In genomic region chr2:16914633-16915032, GRCm38 (mm10) we compare ENCODE assay signal across 10 mouse cellular contexts.
DNase-seq lines count a peak whose midpoint lies in the region; ATAC-seq lines count a peak whose summit lies in the region.
"Had no signal": no experiment of that assay in that cellular context is flagged by ENCODE, and none has a peak within 500 bp of the region (broad histone marks: within the 10 kb centered on the region; RNA-seq: fewer than 3 reads in every experiment).

No protein-coding gene starts in this region.

- no peaks in the 10 kb centered on the region for H3K36me3 ChIP-seq in forebrain, embryonic 12.5 days (replicated peaks)
- no peaks in the 10 kb centered on the region for H3K36me3 ChIP-seq in forebrain, embryonic 13.5 days (ENCODE audit: poor library complexity, severe bottlenecking)
- H3K36me3 ChIP-seq: forebrain, embryonic 15.5 days; liver, embryonic 13.5 days had no signal

- no peak overlapping the region for H3K4me2 ChIP-seq in forebrain, embryonic 12.5 days
- no peak overlapping the region for H3K4me2 ChIP-seq in forebrain, embryonic 13.5 days
- H3K4me2 ChIP-seq: forebrain, embryonic 15.5 days; liver, embryonic 13.5 days had no signal

- ATAC-seq in forebrain, embryonic 12.5 days (ENCODE audit: low FRiP score): 0 out of 2 replicates have a peak, but pooled peaks have one; percentile 63
- no peak for ATAC-seq in forebrain, embryonic 13.5 days
- ATAC-seq in megakaryocyte progenitor cell, adult 5-6 weeks (replicated peaks; ENCODE audit: poor library complexity): peak; percentile 86
- ATAC-seq: forebrain, embryonic 15.5 days had no signal

- H3K27ac ChIP-seq in forebrain, embryonic 12.5 days: no peak overlapping the region
- H3K27ac ChIP-seq in forebrain, embryonic 13.5 days: no peak overlapping the region
- H3K27ac ChIP-seq: forebrain, embryonic 15.5 days; liver, embryonic 13.5 days had no signal

- no peaks in the 10 kb centered on the region for H3K9me3 ChIP-seq in forebrain, embryonic 12.5 days
- no peaks in the 10 kb centered on the region for H3K9me3 ChIP-seq in forebrain, embryonic 13.5 days (replicated peaks)
- H3K9me3 ChIP-seq: forebrain, embryonic 15.5 days; liver, embryonic 13.5 days had no signal

- peak; percentile 6 for DNase-seq in lung, postnatal 25 days (ENCODE audit: low spot score)
- no peak for DNase-seq in lung, postnatal 10 days
- DNase-seq in cerebellum, adult 9-11 months: peak; percentile 4
- no peak for DNase-seq in left cerebral cortex, adult 8-10 months (ENCODE audit: low spot score in 2 of 2)
- no peak for DNase-seq in ovary, adult 18-20 months (ENCODE audit: low spot score)
- DNase-seq: liver, embryonic 13.5 days had no signal

- no peak overlapping the region for H3K9ac ChIP-seq in forebrain, embryonic 12.5 days
- H3K9ac ChIP-seq in forebrain, embryonic 13.5 days: no peak overlapping the region
- H3K9ac ChIP-seq: forebrain, embryonic 15.5 days; liver, embryonic 13.5 days had no signal

- 33% methylated on average over 2 of the region's 2 CpGs for WGBS in forebrain, embryonic 12.5 days
- 18% methylated on average over 2 of the region's 2 CpGs for WGBS in forebrain, embryonic 13.5 days

- H3K27me3 ChIP-seq in forebrain, embryonic 12.5 days: no peaks in the 10 kb centered on the region
- H3K27me3 ChIP-seq in forebrain, embryonic 13.5 days: no peaks in the 10 kb centered on the region
- H3K27me3 ChIP-seq: forebrain, embryonic 15.5 days; liver, embryonic 13.5 days had no signal

- H3K4me1 ChIP-seq in forebrain, embryonic 12.5 days: no peaks in the 10 kb centered on the region
- no peaks in the 10 kb centered on the region for H3K4me1 ChIP-seq in forebrain, embryonic 13.5 days
- H3K4me1 ChIP-seq: forebrain, embryonic 15.5 days; liver, embryonic 13.5 days had no signal

- H3K4me3 ChIP-seq in forebrain, embryonic 12.5 days (replicated peaks): no peak overlapping the region
- no peak overlapping the region for H3K4me3 ChIP-seq in forebrain, embryonic 13.5 days
- H3K4me3 ChIP-seq: forebrain, embryonic 15.5 days; liver, embryonic 13.5 days had no signal

Comparison
In these comparisons a context has a peak if more than half of its experiments do, and no peak if none do; other contexts are left out.
1. DNase-seq: peak in lung, postnatal 25 days (single experiment) and cerebellum, adult 9-11 months (single experiment); none in lung, postnatal 10 days (single experiment), left cerebral cortex, adult 8-10 months (0 of 2) and ovary, adult 18-20 months (single experiment).